Mouse (Mus musculus): ENCODE data around the gene Sub1. TPM values are rescaled to one million over a fixed set of nuclear protein-coding genes. Genes with fewer than 3 reads are reported as not detected.

Gene Sub1
- polyA plus RNA-seq, 1 experiment from 2014 or later: 735 TPM

DNA sequence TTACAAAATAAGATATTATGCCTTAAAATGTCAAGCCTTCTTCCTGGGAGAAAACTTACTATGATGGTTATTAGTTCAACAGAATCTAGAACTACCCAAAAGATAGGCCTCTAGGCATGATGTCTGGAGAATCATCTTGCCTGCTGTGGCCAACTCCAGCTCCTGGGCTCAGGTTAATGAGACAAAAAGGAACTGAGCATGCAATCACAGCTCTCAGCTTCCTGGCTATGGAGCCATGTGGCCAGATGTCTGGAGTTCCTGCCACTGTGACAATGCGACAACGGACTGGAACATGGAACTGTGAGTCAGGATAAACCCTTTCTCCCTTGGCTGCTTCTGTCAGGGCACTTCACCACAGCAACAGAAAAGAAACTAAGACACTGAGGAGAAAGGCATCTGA, 14.8 kb downstream of the Sub1 start:
- Histone ChIP-seq H3K9ac (ENCODE audit: low read length) (no peak overlapping the region), H3K27me3 (ENCODE audit: control insufficient read depth, insufficient read depth, low read length) (no peaks in the 10 kb centered on the region), H3K4me3 (ENCODE audit: low read depth, low read length) (no peak overlapping the region), H3K27ac (ENCODE audit: low read depth, low read length) (no peak overlapping the region), H3K36me3 (ENCODE audit: control insufficient read depth, insufficient read depth, low read length) (peaks cover 6% of the 10 kb centered on the region), H3K4me1 (ENCODE audit: control insufficient read depth, insufficient read depth, low read length) (no peaks in the 10 kb centered on the region), H3K4me2 (ENCODE audit: low read depth) (no peak overlapping the region), H3K9me3 (ENCODE audit: control insufficient read depth, low read length) (no peaks in the 10 kb centered on the region)
- ATAC-seq (ENCODE audit: insufficient read depth, low FRiP score, low TSS enrichment) (no peak), DNase-seq (ENCODE audit: low spot score) (no peak)
- 86% methylated on average over 2 of the region's 2 CpGs for WGBS

- Histone ChIP-seq H3K4me1 (ENCODE audit: control insufficient read depth, insufficient read depth, low read length) (no peaks in the 10 kb centered on the region), H3K9me3 (ENCODE audit: control insufficient read depth, low read length) (no peaks in the 10 kb centered on the region), H3K9ac (ENCODE audit: low read length) (no peak overlapping the region), H3K4me2 (ENCODE audit: low read depth) (no peak overlapping the region), H3K27me3 (ENCODE audit: control insufficient read depth, insufficient read depth, low read length) (no peaks in the 10 kb centered on the region), H3K4me3 (ENCODE audit: low read depth, low read length) (no peak overlapping the region), H3K36me3 (ENCODE audit: control insufficient read depth, insufficient read depth, low read length) (peaks cover 6% of the 10 kb centered on the region; the same call in 1 of the 2 replicates), H3K27ac (ENCODE audit: low read depth, low read length) (no peak overlapping the region)
- DNase-seq (ENCODE audit: low spot score) (no peak), ATAC-seq (ENCODE audit: insufficient read depth, low FRiP score, low TSS enrichment) (no peak)
- 93% methylated on average over 8 of the region's 8 CpGs for WGBS
Measured at GRCm38 (mm10) chr15:11981501-11981900, 15.3 kb downstream of the Sub1 start.

DNA sequence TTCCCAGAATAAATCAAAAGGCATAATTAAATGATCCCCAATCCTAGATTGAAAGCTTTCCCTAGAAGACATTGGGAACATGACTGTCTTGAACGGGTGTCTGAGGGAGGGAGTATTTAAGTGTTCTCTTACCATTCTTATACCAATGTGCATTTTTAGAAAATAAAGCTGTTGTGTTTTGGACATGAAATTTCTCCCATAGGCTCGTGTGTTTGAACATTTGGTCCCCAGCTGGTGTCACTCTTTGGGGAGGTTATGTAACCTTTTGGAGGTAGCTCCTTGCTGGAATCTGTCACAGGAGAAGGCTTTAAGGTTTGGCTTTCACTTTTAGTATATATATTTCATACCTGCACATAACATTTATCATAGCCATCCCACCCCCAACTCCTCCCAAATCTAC, 18.6 kb downstream of the Sub1 start:
- ATAC-seq (ENCODE audit: insufficient read depth, low FRiP score, low TSS enrichment) (no peak), DNase-seq (ENCODE audit: low spot score) (no peak)
- H3K27ac ChIP-seq (ENCODE audit: low read depth, low read length): no peak overlapping the region
- H3K4me3 ChIP-seq (ENCODE audit: low read depth, low read length): no peak overlapping the region
- no peak overlapping the region for H3K9ac ChIP-seq (ENCODE audit: low read length)
- 80% methylated on average over 2 of the region's 2 CpGs for WGBS
- no peaks in the 10 kb centered on the region for H3K9me3 ChIP-seq (ENCODE audit: control insufficient read depth, low read length)
- no peaks in the 10 kb centered on the region for H3K4me1 ChIP-seq (ENCODE audit: control insufficient read depth, insufficient read depth, low read length)
- H3K4me2 ChIP-seq (ENCODE audit: low read depth): no peak overlapping the region
- H3K27me3 ChIP-seq (ENCODE audit: control insufficient read depth, insufficient read depth, low read length): no peaks in the 10 kb centered on the region
- no peaks in the 10 kb centered on the region for H3K36me3 ChIP-seq (ENCODE audit: control insufficient read depth, insufficient read depth, low read length)

DNA sequence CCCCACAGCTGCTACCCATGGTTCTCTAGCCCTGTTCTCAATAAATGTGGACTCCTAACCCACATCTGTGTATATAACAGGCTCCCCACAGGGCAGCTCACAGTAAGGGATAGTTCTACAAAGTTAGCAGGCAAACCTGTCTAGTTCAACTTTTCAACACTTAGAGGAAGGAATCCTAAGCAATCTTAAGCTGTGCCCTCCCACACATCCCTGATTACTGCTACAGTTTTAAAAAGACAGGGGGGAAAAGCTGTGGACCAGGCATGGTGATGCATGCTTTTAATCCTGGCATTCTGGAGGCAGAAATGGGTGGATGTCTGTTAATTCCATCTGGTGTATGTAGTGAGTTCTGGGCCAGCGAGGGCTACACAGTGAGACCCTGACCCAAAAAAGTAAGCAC, 19.7 kb downstream of the Sub1 start:
- Histone ChIP-seq H3K27me3 (ENCODE audit: control insufficient read depth, insufficient read depth, low read length) (no peaks in the 10 kb centered on the region), H3K36me3 (ENCODE audit: control insufficient read depth, insufficient read depth, low read length) (no peaks in the 10 kb centered on the region)

GRCm38 (mm10) chr15:11975836-11976235, 20.9 kb downstream of the Sub1 start:
- ATAC-seq (ENCODE audit: insufficient read depth, low FRiP score, low TSS enrichment) (no peak), DNase-seq (ENCODE audit: low spot score) (no peak)
- H3K4me2 ChIP-seq (ENCODE audit: low read depth): no peak overlapping the region
- H3K36me3 ChIP-seq (ENCODE audit: control insufficient read depth, insufficient read depth, low read length): no peaks in the 10 kb centered on the region
- H3K27ac ChIP-seq (ENCODE audit: low read depth, low read length): no peak overlapping the region
- no peak overlapping the region for H3K4me3 ChIP-seq (ENCODE audit: low read depth, low read length)
- H3K9ac ChIP-seq (ENCODE audit: low read length): no peak overlapping the region
- no peaks in the 10 kb centered on the region for H3K4me1 ChIP-seq (ENCODE audit: control insufficient read depth, insufficient read depth, low read length)
- no peaks in the 10 kb centered on the region for H3K27me3 ChIP-seq (ENCODE audit: control insufficient read depth, insufficient read depth, low read length)
- WGBS: 95% methylated on average over 9 of the region's 9 CpGs
- no peaks in the 10 kb centered on the region for H3K9me3 ChIP-seq (ENCODE audit: control insufficient read depth, low read length)

More for the DNA sequence above, 19.7 kb downstream of the Sub1 start:
- no peak overlapping the region for H3K9ac ChIP-seq (ENCODE audit: low read length)
- no peak overlapping the region for H3K4me2 ChIP-seq (ENCODE audit: low read depth)
- no peaks in the 10 kb centered on the region for H3K9me3 ChIP-seq (ENCODE audit: control insufficient read depth, low read length)
- H3K4me1 ChIP-seq (ENCODE audit: control insufficient read depth, insufficient read depth, low read length): no peaks in the 10 kb centered on the region
- no peak overlapping the region for H3K4me3 ChIP-seq (ENCODE audit: low read depth, low read length)
- ATAC-seq (ENCODE audit: insufficient read depth, low FRiP score, low TSS enrichment) (no peak), DNase-seq (ENCODE audit: low spot score) (no peak)
- WGBS: 93% methylated on average over 1 of the region's 1 CpGs
- H3K27ac ChIP-seq (ENCODE audit: low read depth, low read length): no peak overlapping the region

DNA sequence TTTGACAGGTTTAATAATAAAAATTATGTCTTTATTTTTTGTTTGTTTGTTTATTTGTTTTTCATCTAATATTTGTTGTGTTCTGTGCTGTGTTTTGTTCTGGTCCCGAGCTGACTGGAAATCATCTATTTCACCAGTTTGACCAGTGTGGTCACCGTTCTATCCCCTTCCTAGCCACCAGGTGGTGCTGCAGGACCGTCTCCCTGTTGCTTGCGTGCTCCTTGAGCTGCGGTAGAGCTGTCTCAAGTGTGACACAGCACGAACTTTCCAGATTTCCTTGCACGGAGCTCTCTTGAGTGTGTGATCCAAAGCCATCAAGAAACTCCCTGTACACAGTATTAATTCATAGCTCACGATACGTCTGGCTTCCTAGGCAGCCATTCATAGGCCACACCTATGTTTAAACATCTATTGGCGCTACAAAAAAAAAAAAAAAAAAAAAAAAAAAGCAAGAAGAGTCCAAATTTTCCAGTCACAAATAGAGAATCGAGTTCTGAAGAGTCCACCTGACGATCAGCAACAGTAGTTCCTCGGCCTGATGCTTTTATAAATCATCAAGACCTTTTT, 24.8 kb downstream of the Sub1 start:
- 28% methylated on average over 13 of the region's 13 CpGs for WGBS
- ATAC-seq (ENCODE audit: insufficient read depth, low FRiP score, low TSS enrichment): peak; percentile 68

DNA sequence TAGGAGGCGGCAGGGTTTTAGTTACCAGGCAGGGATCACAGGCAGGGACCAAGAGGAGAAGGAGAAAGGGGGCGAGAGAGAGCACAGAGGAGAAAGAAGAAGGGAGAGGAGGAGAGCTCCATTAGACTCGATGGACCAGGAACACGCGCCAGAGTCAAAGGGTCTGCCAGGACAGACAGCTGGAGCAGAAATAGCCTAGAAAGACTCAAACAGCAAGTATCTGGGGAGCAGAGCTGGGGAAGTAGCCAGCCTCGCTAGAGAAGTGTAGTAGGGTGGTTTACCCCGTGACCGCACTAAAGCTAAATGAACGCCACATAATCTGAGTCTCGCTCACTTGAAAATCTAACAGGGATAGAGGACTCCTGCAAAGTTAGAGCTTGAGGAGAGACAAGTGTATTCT, 26.2 kb downstream of the Sub1 start:
- Histone ChIP-seq H3K9me3 (ENCODE audit: control insufficient read depth, low read length) (no peaks in the 10 kb centered on the region), H3K4me2 (ENCODE audit: low read depth) (no peak overlapping the region), H3K4me3 (ENCODE audit: low read depth, low read length) (no peak overlapping the region), H3K27me3 (ENCODE audit: control insufficient read depth, insufficient read depth, low read length) (no peaks in the 10 kb centered on the region), H3K4me1 (ENCODE audit: control insufficient read depth, insufficient read depth, low read length) (no peaks in the 10 kb centered on the region), H3K9ac (ENCODE audit: low read length) (no peak overlapping the region), H3K36me3 (ENCODE audit: control insufficient read depth, insufficient read depth, low read length) (no peaks in the 10 kb centered on the region), H3K27ac (ENCODE audit: low read depth, low read length) (no peak overlapping the region)
- ATAC-seq (ENCODE audit: insufficient read depth, low FRiP score, low TSS enrichment) (no peak), DNase-seq (ENCODE audit: low spot score) (no peak)
- WGBS: 84% methylated on average over 10 of the region's 10 CpGs

More for the DNA sequence above, 24.8 kb downstream of the Sub1 start:
- Histone ChIP-seq H3K27me3 (ENCODE audit: control insufficient read depth, insufficient read depth, low read length) (no peaks in the 10 kb centered on the region), H3K36me3 (ENCODE audit: control insufficient read depth, insufficient read depth, low read length) (no peaks in the 10 kb centered on the region), H3K27ac (ENCODE audit: low read depth, low read length) (no peak overlapping the region), H3K9me3 (ENCODE audit: control insufficient read depth, low read length) (no peaks in the 10 kb centered on the region), H3K4me3 (ENCODE audit: low read depth, low read length) (no peak overlapping the region), H3K4me2 (ENCODE audit: low read depth) (no peak overlapping the region), H3K4me1 (ENCODE audit: control insufficient read depth, insufficient read depth, low read length) (no peaks in the 10 kb centered on the region), H3K9ac (ENCODE audit: low read length) (no peak overlapping the region)
- peak; percentile 74 for DNase-seq (ENCODE audit: low spot score)

GRCm38 (mm10) chr15:11968851-11969250, 27.9 kb downstream of the Sub1 start:
- 93% methylated on average over 9 of the region's 9 CpGs for WGBS
- Histone ChIP-seq H3K9me3 (ENCODE audit: control insufficient read depth, low read length) (no peaks in the 10 kb centered on the region), H3K27ac (ENCODE audit: low read depth, low read length) (no peak overlapping the region), H3K36me3 (ENCODE audit: control insufficient read depth, insufficient read depth, low read length) (no peaks in the 10 kb centered on the region), H3K4me2 (ENCODE audit: low read depth) (no peak overlapping the region), H3K9ac (ENCODE audit: low read length) (no peak overlapping the region), H3K4me1 (ENCODE audit: control insufficient read depth, insufficient read depth, low read length) (no peaks in the 10 kb centered on the region), H3K27me3 (ENCODE audit: control insufficient read depth, insufficient read depth, low read length) (no peaks in the 10 kb centered on the region), H3K4me3 (ENCODE audit: low read depth, low read length) (no peak overlapping the region)
- no peak for ATAC-seq (ENCODE audit: insufficient read depth, low FRiP score, low TSS enrichment)
- no peak for DNase-seq (ENCODE audit: low spot score)

- DNase-seq (ENCODE audit: low spot score): peak; percentile 52
Measured at GRCm38 (mm10) chr15:11966367-11966766, 30.4 kb downstream of the Sub1 start.

More at GRCm38 (mm10) chr15:11966367-11966766, 30.4 kb downstream of the Sub1 start:
- Histone ChIP-seq H3K4me2 (ENCODE audit: low read depth) (no peak overlapping the region), H3K4me3 (ENCODE audit: low read depth, low read length) (no peak overlapping the region), H3K36me3 (ENCODE audit: control insufficient read depth, insufficient read depth, low read length) (no peaks in the 10 kb centered on the region), H3K4me1 (ENCODE audit: control insufficient read depth, insufficient read depth, low read length) (no peaks in the 10 kb centered on the region), H3K27me3 (ENCODE audit: control insufficient read depth, insufficient read depth, low read length) (no peaks in the 10 kb centered on the region), H3K9ac (ENCODE audit: low read length) (no peak overlapping the region), H3K27ac (ENCODE audit: low read depth, low read length) (no peak overlapping the region), H3K9me3 (ENCODE audit: control insufficient read depth, low read length) (no peaks in the 10 kb centered on the region)
- no peak for ATAC-seq (ENCODE audit: insufficient read depth, low FRiP score, low TSS enrichment)
- 23% methylated on average over 4 of the region's 4 CpGs for WGBS

Measured in neural tube, embryonic 11.5 days (tissue).